8 mouse cellular contexts compared by ENCODE assay signal in genomic region chr2:119971316-119971715, GRCm38 (mm10). TPM values are rescaled to one million over a fixed set of nuclear protein-coding genes. Genes with fewer than 3 reads are reported as not detected.
DNase-seq lines count a peak whose midpoint lies in the region; ATAC-seq and TF ChIP-seq lines count a peak whose summit lies in the region.

No protein-coding gene starts in this region.

- no peak for TF ChIP-seq CTCF in cerebellum, adult 2 months (IDR thresholded peaks at IDR 0.05; ENCODE audit: borderline replicate concordance, insufficient read depth, low read depth, low read length)

- H3K36me3 ChIP-seq in kidney, embryonic 16.5 days (ENCODE audit: insufficient read depth, low read length): no peaks in the 10 kb centered on the region
- peaks cover 7% of the 10 kb centered on the region; the same call in 1 of the 2 replicates for H3K36me3 ChIP-seq in forebrain, embryonic 15.5 days
- no peaks in the 10 kb centered on the region; the same call in 1 of the 2 replicates for H3K36me3 ChIP-seq in midbrain, embryonic 16.5 days (ENCODE audit: control insufficient read depth, insufficient read depth, low read length)

- H3K27me3 ChIP-seq in cerebellum, adult 2 months (ENCODE audit: control insufficient read depth, insufficient read depth, low read length): no peaks in the 10 kb centered on the region
- H3K27me3 ChIP-seq in kidney, embryonic 16.5 days (ENCODE audit: insufficient read depth, low read length): no peaks in the 10 kb centered on the region
- no peaks in the 10 kb centered on the region for H3K27me3 ChIP-seq in forebrain, embryonic 15.5 days
- no peaks in the 10 kb centered on the region for H3K27me3 ChIP-seq in midbrain, embryonic 16.5 days (ENCODE audit: control insufficient read depth, insufficient read depth, low read depth, low read length)

- peak overlapping the region; percentile 77 for H3K4me2 ChIP-seq in kidney, embryonic 16.5 days (replicated peaks; ENCODE audit: low read depth, low read length)
- H3K4me2 ChIP-seq in forebrain, embryonic 15.5 days (replicated peaks): peak overlapping the region; percentile 62; the same call in 1 of the 2 replicates
- H3K4me2 ChIP-seq in midbrain, embryonic 16.5 days (ENCODE audit: low read length): peak overlapping the region; percentile 88

- H3K4me3 ChIP-seq in cerebellum, adult 2 months (replicated peaks; ENCODE audit: insufficient read depth, low read depth, low read length): no peak overlapping the region
- H3K4me3 ChIP-seq in kidney, embryonic 16.5 days (ENCODE audit: low read length): no peak overlapping the region
- H3K4me3 ChIP-seq in forebrain, embryonic 15.5 days: peak overlapping the region; percentile 97; the same call in 1 of the 2 replicates
- no peak overlapping the region for H3K4me3 ChIP-seq in midbrain, embryonic 16.5 days (ENCODE audit: low read depth, low read length)

- no peaks in the 10 kb centered on the region; the same call in 1 of the 2 replicates for H3K4me1 ChIP-seq in cerebellum, adult 2 months (ENCODE audit: control insufficient read depth, insufficient read depth, low read length)
- peaks cover 12% of the 10 kb centered on the region for H3K4me1 ChIP-seq in kidney, embryonic 16.5 days (ENCODE audit: insufficient read depth, low read length)
- H3K4me1 ChIP-seq in forebrain, embryonic 15.5 days: peaks cover 23% of the 10 kb centered on the region
- peaks cover 22% of the 10 kb centered on the region for H3K4me1 ChIP-seq in midbrain, embryonic 16.5 days (ENCODE audit: control insufficient read depth, insufficient read depth, low read length)

- H3K9ac ChIP-seq in kidney, embryonic 16.5 days (replicated peaks; ENCODE audit: low read length): no peak overlapping the region
- peak overlapping the region; percentile 97; the same call in 1 of the 2 replicates for H3K9ac ChIP-seq in forebrain, embryonic 15.5 days (replicated peaks)
- H3K9ac ChIP-seq in midbrain, embryonic 16.5 days (ENCODE audit: low read depth, low read length): peak overlapping the region; percentile 15; the same call in 1 of the 2 replicates

- DNase-seq in cerebellum, adult 9-10 months: peak; percentile 42
- DNase-seq in cerebellum, adult 2 months: no peak
- no peak for DNase-seq in kidney, postnatal 14 days
- DNase-seq in spleen, adult 18-20 months: no peak

- no peak for TF ChIP-seq POLR2A in cerebellum, adult 2 months (IDR thresholded peaks at IDR 0.05; ENCODE audit: borderline replicate concordance, insufficient read depth, low read length)

- no peak for ATAC-seq in kidney, embryonic 16.5 days (ENCODE audit: low FRiP score, low TSS enrichment)
- ATAC-seq in forebrain, embryonic 15.5 days (replicated peaks): no peak
- ATAC-seq in midbrain, embryonic 16.5 days: no peak
- no peak for ATAC-seq in inflammation-experienced regulatory T-cells, adult 6 months

- no peak overlapping the region for H3K27ac ChIP-seq in cerebellum, adult 2 months (ENCODE audit: insufficient read depth, low read length)
- H3K27ac ChIP-seq in kidney, embryonic 16.5 days (ENCODE audit: low read length): no peak overlapping the region
- H3K27ac ChIP-seq in forebrain, embryonic 15.5 days (replicated peaks): peak overlapping the region; percentile 77; the same call in 1 of the 2 replicates
- H3K27ac ChIP-seq in midbrain, embryonic 16.5 days (ENCODE audit: low read length): no peak overlapping the region

- 75% methylated on average over 3 of the region's 3 CpGs for WGBS in cerebellum, adult 2 months
- WGBS in kidney, embryonic 16.5 days: 74% methylated on average over 3 of the region's 3 CpGs
- 88% methylated on average over 3 of the region's 3 CpGs for WGBS in forebrain, embryonic 15.5 days
- 87% methylated on average over 3 of the region's 3 CpGs for WGBS in midbrain, embryonic 16.5 days

- no peaks in the 10 kb centered on the region for H3K9me3 ChIP-seq in kidney, embryonic 16.5 days (ENCODE audit: low read length)
- H3K9me3 ChIP-seq in forebrain, embryonic 15.5 days: no peaks in the 10 kb centered on the region
- H3K9me3 ChIP-seq in midbrain, embryonic 16.5 days (replicated peaks; ENCODE audit: control insufficient read depth, low read length, poor library complexity, severe bottlenecking): no peaks in the 10 kb centered on the region

RNA-seq across cellular contexts. Expression of gene Mapkbp1, which starts 1.2 kb away (rescaled TPM):
- 37.6 and 42.2 TPM in 2 replicates for polyA plus RNA-seq in cerebellum, adult 2 months (2012; rRNA removed)
- 3.2 and 4.0 TPM in 2 replicates for polyA plus RNA-seq in kidney, embryonic 16.5 days (2015; fragmentation: Nextera tagmentation; extraction: Ambion mirVana)
- 5.4 and 5.5 TPM in 2 replicates for polyA plus RNA-seq in forebrain, embryonic 15.5 days (2015; fragmentation: Nextera tagmentation; extraction: Ambion mirVana)
- polyA plus RNA-seq in midbrain, embryonic 16.5 days (2015; fragmentation: Nextera tagmentation; extraction: Ambion mirVana): 8.3 and 9.3 TPM in 2 replicates
- polyA plus RNA-seq in inflammation-experienced regulatory T-cells, adult 6 months (2017; shearing (Covaris generic)): 1 to 10 TPM; 1.2 to 3.1 (median 1.6) TPM

RNA-seq across cellular contexts. Expression of gene Jmjd7, which starts 56.0 kb away (rescaled TPM):
- polyA plus RNA-seq in cerebellum, adult 2 months (2012; rRNA removed): 11.2 and 11.9 TPM in 2 replicates
- polyA plus RNA-seq in kidney, embryonic 16.5 days (2015; fragmentation: Nextera tagmentation; extraction: Ambion mirVana): 24.7 and 25.2 TPM in 2 replicates
- 19.1 and 19.6 TPM in 2 replicates for polyA plus RNA-seq in forebrain, embryonic 15.5 days (2015; fragmentation: Nextera tagmentation; extraction: Ambion mirVana)
- 16.7 and 19.7 TPM in 2 replicates for polyA plus RNA-seq in midbrain, embryonic 16.5 days (2015; fragmentation: Nextera tagmentation; extraction: Ambion mirVana)
- polyA plus RNA-seq in inflammation-experienced regulatory T-cells, adult 6 months (2017; shearing (Covaris generic)): 10 to 100 TPM; 17.0 to 24.3 (median 22.5) TPM

RNA-seq across cellular contexts. Expression of gene Gm28042, which starts 56.0 kb away (rescaled TPM):
- 9.0 and 10.8 TPM in 2 replicates for polyA plus RNA-seq in cerebellum, adult 2 months (2012; rRNA removed)
- 4.0 and 6.0 TPM in 2 replicates for polyA plus RNA-seq in kidney, embryonic 16.5 days (2015; fragmentation: Nextera tagmentation; extraction: Ambion mirVana)
- 5.0 and 5.1 TPM in 2 replicates for polyA plus RNA-seq in forebrain, embryonic 15.5 days (2015; fragmentation: Nextera tagmentation; extraction: Ambion mirVana)
- polyA plus RNA-seq in midbrain, embryonic 16.5 days (2015; fragmentation: Nextera tagmentation; extraction: Ambion mirVana): 4.6 and 6.3 TPM in 2 replicates
- 1 to 10 TPM in 2 of 3 experiments, under 1 TPM in 1; 0.95 to 2.8 (median 1.4) TPM for polyA plus RNA-seq in inflammation-experienced regulatory T-cells, adult 6 months (2017; shearing (Covaris generic))
